Comparison of ENCODE assay signal across 16 mouse cellular contexts in the genomic region with DNA sequence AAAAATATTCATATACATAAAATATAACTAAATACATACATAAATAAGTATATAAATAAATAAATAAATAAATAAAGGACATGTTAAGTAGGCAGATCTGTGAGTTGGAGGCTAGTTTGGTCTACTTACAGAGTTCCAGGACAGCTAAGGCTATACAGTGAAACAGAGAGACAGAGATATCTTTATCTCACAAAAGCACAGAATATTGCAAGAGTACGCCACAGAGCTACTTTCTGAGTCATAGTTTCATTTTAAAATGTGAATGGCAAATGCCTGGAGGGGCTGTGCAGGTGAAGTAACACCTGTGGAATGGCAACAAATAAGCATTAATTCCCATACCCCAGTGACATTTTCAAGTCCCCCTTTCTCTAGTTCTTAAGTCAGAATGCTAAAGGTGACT.
"Had no signal": no experiment of that assay in that cellular context is flagged by ENCODE, and none has a peak within 500 bp of the region (broad histone marks: within the 10 kb centered on the region; RNA-seq: fewer than 3 reads in every experiment).

No protein-coding gene starts in this region.

- DNase-seq: kidney, adult 18-20 months; kidney, postnatal 10 days; kidney, postnatal 4 days; lung, adult 2 months; lung, postnatal 36 days; right cerebral cortex, postnatal 25 days; thymus, postnatal 4 days had no signal

- H3K4me2 ChIP-seq: intestine, embryonic 15.5 days; midbrain, embryonic 11.5 days; midbrain, embryonic 15.5 days; neural tube, embryonic 13.5 days had no signal

- H3K27me3 ChIP-seq: intestine, embryonic 15.5 days; midbrain, embryonic 15.5 days; neural tube, embryonic 13.5 days had no signal

- H3K9ac ChIP-seq: intestine, embryonic 15.5 days; midbrain, embryonic 15.5 days; neural tube, embryonic 13.5 days had no signal

- ATAC-seq: hindbrain, postnatal 0 days; intestine, embryonic 15.5 days; lung, postnatal 0 days; midbrain, embryonic 15.5 days had no signal

- H3K4me3 ChIP-seq: intestine, embryonic 15.5 days; layer of hippocampus, adult 2 months; limb, embryonic 10.5 days; midbrain, embryonic 15.5 days; neural tube, embryonic 13.5 days had no signal

- H3K36me3 ChIP-seq: intestine, embryonic 15.5 days; limb, embryonic 10.5 days; midbrain, embryonic 15.5 days; neural tube, embryonic 13.5 days had no signal

- H3K27ac ChIP-seq: hindbrain, postnatal 0 days; intestine, embryonic 15.5 days; layer of hippocampus, adult 2 months; limb, embryonic 10.5 days; midbrain, embryonic 15.5 days; neural tube, embryonic 13.5 days; stomach, postnatal 0 days had no signal

- H3K9me3 ChIP-seq: intestine, embryonic 15.5 days; limb, embryonic 10.5 days; midbrain, embryonic 15.5 days; neural tube, embryonic 13.5 days had no signal
